Mouse (Mus musculus) C2C12 (cell line): ENCODE measurements around the gene Ercc2. TPM values are rescaled to one million over a fixed set of nuclear protein-coding genes. Genes with fewer than 3 reads are reported as not detected.

Experiments
- H3K27me3 ChIP-seq: one replicate; pipeline ENCODE4 v1.6.1; 2011; ENCODE audit not compliant: control insufficient read depth, insufficient read depth, insufficient read length
- H3K36me3 ChIP-seq: one replicate; pipeline ENCODE4 v1.6.1; 2011; ENCODE audit not compliant: control insufficient read depth, insufficient read depth
- H3K4me3 ChIP-seq: one replicate; pipeline ENCODE4 v1.5.1; 2011; ENCODE audit warnings: mild to moderate bottlenecking, control low read depth; ENCODE audit not compliant: poor library complexity, insufficient read depth, severe bottlenecking
- H3K79me2 ChIP-seq: one replicate; pipeline ENCODE4 v1.6.1; 2011; ENCODE audit not compliant: control insufficient read depth, insufficient read depth
- H3K79me3 ChIP-seq: one replicate; pipeline ENCODE4 v1.6.1; 2011; ENCODE audit warnings: low read depth, control low read depth
- H3ac ChIP-seq: one replicate; pipeline ENCODE3; 2011; ENCODE audit warnings: low read depth; ENCODE audit not compliant: control insufficient read depth, insufficient read length
- CEBPB ChIP-seq: IDR thresholded peaks from one replicate; pipeline ENCODE4 v1.6.1; 2011; ENCODE audit warnings: low read depth, mild to moderate bottlenecking, control low read depth, moderate library complexity
- CTCF ChIP-seq: IDR thresholded peaks from one replicate; pipeline ENCODE4 v1.5.1; 2011; ENCODE audit not compliant: control insufficient read depth, insufficient read depth, insufficient read length
- FOSL1 ChIP-seq: IDR thresholded peaks from one replicate; pipeline ENCODE4 v1.8.0; 2011; ENCODE audit warnings: mild to moderate bottlenecking, low read length; ENCODE audit not compliant: poor library complexity, insufficient read depth, severe bottlenecking
- MAX ChIP-seq: IDR thresholded peaks from one replicate; pipeline ENCODE4 v1.6.1; 2011; ENCODE audit warnings: mild to moderate bottlenecking, control low read depth
- MYOD1 ChIP-seq: IDR thresholded peaks from one replicate; pipeline ENCODE4 v1.6.1; 2011; ENCODE audit warnings: low read depth; ENCODE audit not compliant: control insufficient read depth, insufficient read length
- MYOG ChIP-seq: IDR thresholded peaks from one replicate; pipeline ENCODE4 v1.6.1; 2011; ENCODE audit not compliant: control insufficient read depth, insufficient read length; ENCODE audit errors: extremely low read depth
- USF1 ChIP-seq: IDR thresholded peaks from one replicate; pipeline ENCODE4 v1.6.1; 2011; ENCODE audit warnings: low read depth, mild to moderate bottlenecking, control low read depth, moderate library complexity
- polyA plus RNA-seq: library from polyadenylated mRNA; unstranded; fragments of >200 nt; fragmentation: generic; extraction: Trizol; gene quantifications from one replicate; pipeline ENCODE4 v1.2.1, GENCODE M21; 2012; ENCODE audit warnings: missing spikeins

Ercc2 gene
- polyA plus RNA-seq, 1 experiment, result 9.7 TPM

DNA sequence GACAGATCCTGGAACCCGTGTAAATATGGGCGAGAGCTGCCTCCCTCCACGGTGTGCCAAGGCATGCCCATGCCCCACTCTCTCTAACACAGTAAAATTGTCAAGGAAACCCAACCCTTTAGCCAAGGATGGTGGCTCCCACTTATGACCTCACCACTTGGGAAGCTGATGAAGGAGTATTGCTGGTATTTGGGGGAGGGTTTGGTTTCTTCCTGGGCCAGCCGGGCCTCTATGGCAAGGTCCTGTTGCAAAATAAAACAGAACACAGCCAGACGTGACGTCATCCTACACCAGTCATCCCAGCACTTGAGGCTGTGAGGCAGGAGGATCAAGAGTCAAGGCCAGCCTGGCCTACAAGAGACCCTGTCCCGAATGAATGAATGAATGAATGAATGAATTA is 43.2 kb upstream of the Ercc2 start:
- no peak for TF ChIP-seq USF1
- peak; percentile 30 for TF ChIP-seq CEBPB
- peak overlapping the region; percentile 3 for H3ac ChIP-seq
- no peaks in the 10 kb centered on the region for H3K36me3 ChIP-seq
- H3K79me2 ChIP-seq, result peaks cover 21% of the 10 kb centered on the region
- H3K79me3 ChIP-seq, result peaks cover 2% of the 10 kb centered on the region
- H3K27me3 ChIP-seq, result no peaks in the 10 kb centered on the region
- H3K4me3 ChIP-seq, result no peak overlapping the region

DNA sequence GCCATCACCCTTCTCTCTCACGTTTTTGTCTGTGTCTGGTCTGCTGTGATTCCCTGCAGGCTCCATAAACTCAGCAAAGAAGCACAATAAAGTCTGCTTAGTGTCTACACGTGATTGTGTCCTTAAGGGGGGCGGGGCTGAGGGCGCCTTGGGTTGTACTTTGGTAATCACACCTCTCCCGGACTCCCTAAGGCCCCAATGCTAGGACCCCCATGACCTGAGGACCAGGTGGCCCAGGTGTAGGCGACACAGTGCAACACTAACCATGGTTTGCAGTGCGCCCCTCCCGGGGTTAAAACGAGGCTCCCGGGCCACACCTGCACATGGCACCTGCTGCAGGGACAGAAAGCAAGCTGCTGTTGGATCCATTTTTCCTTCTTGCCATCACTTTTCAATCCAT is 40.6 kb upstream of the Ercc2 start:
- H3K79me2 ChIP-seq, result peaks cover 11% of the 10 kb centered on the region
- no peak for TF ChIP-seq MAX
- TF ChIP-seq FOSL1, result no peak
- no peak for TF ChIP-seq USF1
- no peak for TF ChIP-seq MYOD1
- TF ChIP-seq MYOG, result no peak
- no peak for TF ChIP-seq CEBPB
- no peak for TF ChIP-seq CTCF
- no peaks in the 10 kb centered on the region for H3K36me3 ChIP-seq
- H3K27me3 ChIP-seq, result no peaks in the 10 kb centered on the region
- no peak overlapping the region for H3ac ChIP-seq
- no peak overlapping the region for H3K4me3 ChIP-seq
- H3K79me3 ChIP-seq, result peaks cover 5% of the 10 kb centered on the region

DNA sequence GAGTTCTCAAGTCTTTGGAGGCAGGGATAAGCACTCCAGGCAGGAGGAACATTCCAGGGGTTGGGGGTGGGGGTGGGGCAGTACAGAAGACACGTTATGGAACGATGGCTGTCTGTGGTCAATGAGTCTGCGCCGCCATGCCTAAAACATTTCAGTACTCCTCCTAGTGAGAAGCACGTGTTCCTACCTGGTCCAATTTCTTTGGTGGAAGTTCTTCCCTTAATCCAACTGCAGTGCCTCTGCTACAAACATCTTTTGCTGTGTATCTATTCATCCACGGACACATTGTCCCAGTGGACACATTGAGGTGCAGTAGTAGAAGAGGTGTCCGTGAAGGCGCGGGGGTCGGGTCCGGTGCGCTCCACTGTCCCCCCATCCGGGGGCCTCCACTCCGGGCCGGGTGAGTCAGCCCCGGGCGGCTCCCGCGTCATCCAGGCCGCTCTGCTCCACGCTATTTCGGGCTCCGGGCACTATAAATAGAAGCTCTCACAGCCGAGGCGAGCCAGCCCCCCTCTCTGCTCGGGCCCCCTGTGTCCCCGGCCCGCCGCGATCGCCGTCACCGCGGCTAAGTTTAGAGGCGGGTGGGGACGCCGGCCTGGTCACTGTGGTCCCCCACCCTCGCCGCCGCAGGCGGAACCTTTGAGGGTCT is 39.9 kb upstream of the Ercc2 start:
- H3K79me2 ChIP-seq, result peaks cover 17% of the 10 kb centered on the region
- H3K79me3 ChIP-seq, result peaks cover 10% of the 10 kb centered on the region
- TF ChIP-seq CEBPB (no peak), MAX (peak; percentile 73)

DNA sequence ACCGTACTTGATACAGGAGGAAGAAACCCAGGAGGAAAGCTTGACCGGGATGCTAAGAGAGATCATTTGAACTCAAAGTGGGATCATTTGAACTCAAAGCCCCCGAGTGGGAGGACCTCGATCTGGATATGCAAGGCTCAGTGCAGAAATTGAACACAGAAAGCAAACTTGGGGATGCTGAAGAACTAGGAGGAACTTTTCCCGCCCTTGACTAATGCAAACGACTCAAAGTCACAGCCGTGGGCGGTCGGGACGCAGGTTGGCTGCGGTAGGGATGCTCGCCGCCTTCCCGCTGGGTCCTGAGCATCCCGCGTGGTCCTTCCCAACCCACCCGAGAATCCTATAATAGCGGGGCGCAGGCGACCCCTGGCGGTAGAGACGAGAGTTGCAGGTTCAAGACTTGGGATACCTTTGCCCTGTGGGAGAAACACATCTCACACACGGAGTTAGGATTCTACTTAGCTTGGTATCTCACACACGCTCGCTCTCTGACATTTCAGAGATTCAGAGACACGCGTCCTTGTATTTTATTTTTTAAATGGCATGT is 39.3 kb upstream of the Ercc2 start:
- TF ChIP-seq USF1, result no peak
- no peak for TF ChIP-seq MYOG
- no peak for TF ChIP-seq CEBPB
- no peak for TF ChIP-seq MYOD1
- no peak for TF ChIP-seq MAX
- no peak for TF ChIP-seq CTCF
- no peak for TF ChIP-seq FOSL1
- Histone ChIP-seq H3K36me3 (no peaks in the 10 kb centered on the region), H3K79me2 (peaks cover 20% of the 10 kb centered on the region), H3K27me3 (no peaks in the 10 kb centered on the region), H3K79me3 (peaks cover 10% of the 10 kb centered on the region), H3ac (peak overlapping the region; percentile 29), H3K4me3 (no peak overlapping the region)

More for the DNA sequence above, 39.9 kb upstream of the Ercc2 start:
- Histone ChIP-seq H3K27me3 (no peaks in the 10 kb centered on the region), H3K36me3 (no peaks in the 10 kb centered on the region), H3ac (peak overlapping the region; percentile 29), H3K4me3 (peak overlapping the region; percentile 6)

DNA sequence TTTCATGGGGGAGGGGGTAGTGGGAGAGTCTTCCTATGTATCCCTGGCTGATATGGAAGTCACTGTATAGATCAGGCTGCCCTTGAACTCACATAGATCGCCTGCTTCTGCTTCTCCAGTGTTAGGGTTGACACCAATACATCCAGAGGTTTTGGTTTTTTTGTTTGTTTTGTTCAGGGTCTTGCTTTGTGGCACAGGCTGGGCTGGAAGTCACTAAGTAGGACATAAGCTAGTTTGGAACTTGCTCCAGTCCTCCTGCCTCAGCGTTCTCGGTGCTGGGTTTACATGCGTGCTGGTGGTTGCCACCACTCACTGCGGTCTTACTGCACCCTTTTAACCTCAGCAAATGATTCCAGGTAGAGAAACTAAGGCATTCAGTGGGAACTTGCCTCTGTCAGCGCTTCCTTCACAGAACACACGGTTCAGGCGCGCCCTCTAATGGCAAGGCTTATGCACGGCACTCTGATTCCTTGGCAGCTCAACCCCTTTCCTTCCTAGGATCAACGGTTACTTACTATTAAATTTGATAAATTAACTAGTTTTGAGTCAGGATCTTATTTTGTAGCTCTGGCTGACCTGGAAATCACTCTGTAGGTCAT is 38.5 kb upstream of the Ercc2 start:
- Histone ChIP-seq H3K4me3 (no peak overlapping the region), H3K79me3 (peaks cover 10% of the 10 kb centered on the region), H3K27me3 (no peaks in the 10 kb centered on the region), H3K79me2 (peaks cover 20% of the 10 kb centered on the region), H3ac (no peak overlapping the region), H3K36me3 (no peaks in the 10 kb centered on the region)
- TF ChIP-seq CTCF (peak; percentile 19), USF1 (no peak)

DNA sequence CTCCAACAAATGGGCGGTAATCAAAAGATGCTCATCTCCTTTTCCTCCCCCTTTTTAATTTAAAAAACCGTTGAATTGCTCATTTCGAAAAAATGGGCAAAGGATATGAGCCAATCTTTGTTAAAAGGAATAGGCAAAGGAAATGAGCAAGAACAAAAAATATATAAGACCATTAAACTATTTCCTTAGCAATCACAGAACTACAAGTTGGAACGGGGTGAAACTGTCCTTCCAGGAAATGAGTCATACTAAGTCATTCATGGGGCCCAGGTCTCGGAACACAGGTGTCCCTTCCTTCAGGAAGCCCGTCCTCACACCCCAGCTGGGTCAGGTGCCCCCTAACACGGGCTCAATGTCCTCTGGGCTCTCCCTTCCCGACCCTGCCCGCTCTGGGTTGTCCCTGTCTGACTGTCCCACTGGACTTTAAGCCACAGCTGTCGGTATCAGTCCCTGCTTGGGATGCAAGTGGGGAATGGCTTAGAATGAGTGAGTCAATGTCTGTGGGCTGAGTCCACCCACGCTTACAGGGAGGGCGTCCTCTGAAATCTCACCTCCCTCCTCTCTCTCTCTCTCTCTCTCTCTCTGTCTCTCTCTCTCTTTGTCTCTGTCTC is 37.5 kb upstream of the Ercc2 start, which contains the start of gene Ercc1:
Gene Ercc1 (plus strand): TSS at position 542 of the 611 bp plus-strand sequence.
- Histone ChIP-seq H3K27me3 (no peaks in the 10 kb centered on the region), H3K79me2 (peaks cover 20% of the 10 kb centered on the region), H3K36me3 (peaks cover 2% of the 10 kb centered on the region), H3K79me3 (peaks cover 10% of the 10 kb centered on the region), H3K4me3 (peak within 1 kb of the TSS; percentile 46), H3ac (peak within 1 kb of the TSS; percentile 83)
- TF ChIP-seq MYOD1, result peak; percentile 82
- TF ChIP-seq MAX, result no peak
- TF ChIP-seq FOSL1, result no peak
